Mouse (Mus musculus) myocyte (in vitro differentiated cells): ENCODE data around the gene Myh7. TPM values are rescaled to one million over a fixed set of nuclear protein-coding genes. Genes with fewer than 3 reads are reported as not detected.
"Not testable (repeated sequence)": the region's sequence is repeated elsewhere in the genome, so short reads cannot be mapped to it uniquely, and the experiment has no call there.

Experiments
- H3K27me3 ChIP-seq: one replicate; pipeline ENCODE4 v1.6.1; 2011; ENCODE audit not compliant: control insufficient read depth, insufficient read depth, insufficient read length
- H3K36me3 ChIP-seq: one replicate; pipeline ENCODE4 v1.6.1; 2011; ENCODE audit not compliant: control insufficient read depth, insufficient read depth
- H3K4me2 ChIP-seq: one replicate; pipeline ENCODE4 v1.6.1; 2011; ENCODE audit warnings: low read depth, control low read depth
- H3K4me3 ChIP-seq: one replicate; pipeline ENCODE4 v1.5.1; 2011; ENCODE audit warnings: mild to moderate bottlenecking, control low read depth, moderate library complexity
- H3K79me2 ChIP-seq: one replicate; pipeline ENCODE4 v1.6.1; 2011; ENCODE audit not compliant: control insufficient read depth, insufficient read depth
- H3ac ChIP-seq: one replicate; pipeline ENCODE4 v1.6.1; 2011; ENCODE audit not compliant: control insufficient read depth, insufficient read length
- CEBPB ChIP-seq: IDR thresholded peaks from 2 replicates; pipeline ENCODE4 v1.6.1; 2011; ENCODE audit warnings: mild to moderate bottlenecking, moderate library complexity; ENCODE audit not compliant: poor library complexity, insufficient read depth, severe bottlenecking
- E2F4 ChIP-seq: IDR thresholded peaks from one replicate; pipeline ENCODE4 v1.6.1; 2011; ENCODE audit warnings: mild to moderate bottlenecking, control low read depth, moderate library complexity; ENCODE audit not compliant: insufficient read depth
- MAX ChIP-seq: IDR thresholded peaks from one replicate; pipeline ENCODE4 v1.6.1; 2011; ENCODE audit warnings: low read depth, mild to moderate bottlenecking, control low read depth
- MYOD1 ChIP-seq, 3 experiments: IDR thresholded peaks; one replicate each; pipeline ENCODE4 v1.6.1; 2011; ENCODE audit warnings: control low read depth in 2 of 3, low read depth in 2 of 3, mild to moderate bottlenecking in 2 of 3, moderate library complexity in 1 of 3; ENCODE audit not compliant: insufficient read length in 2 of 3, control insufficient read depth in 1 of 3
- MYOG ChIP-seq, 3 experiments: IDR thresholded peaks; one replicate each; pipeline ENCODE4 v1.6.1; 2011; ENCODE audit warnings: control low read depth in 2 of 3, low read depth in 2 of 3, mild to moderate bottlenecking in 2 of 3; ENCODE audit not compliant: insufficient read length in 2 of 3, control insufficient read depth in 1 of 3, insufficient read depth in 1 of 3
- POLR2A ChIP-seq: IDR thresholded peaks from one replicate; pipeline ENCODE4 v1.6.1; 2011; ENCODE audit warnings: low read depth, mild to moderate bottlenecking, control low read depth, moderate library complexity; ENCODE audit not compliant: insufficient read length
- POLR2AphosphoS2 ChIP-seq: IDR thresholded peaks from one replicate; pipeline ENCODE4 v1.6.1; 2011; ENCODE audit warnings: low read depth, control low read depth; ENCODE audit not compliant: insufficient read length
- REST ChIP-seq: IDR thresholded peaks from one replicate; pipeline ENCODE4 v1.6.1; 2011; ENCODE audit warnings: mild to moderate bottlenecking, control low read depth, moderate library complexity; ENCODE audit not compliant: insufficient read depth, insufficient read length
- SRF ChIP-seq: IDR thresholded peaks from one replicate; pipeline ENCODE4 v1.6.1; 2011; ENCODE audit warnings: low read depth; ENCODE audit not compliant: control insufficient read depth, insufficient read length
- TCF12 ChIP-seq: IDR thresholded peaks from one replicate; pipeline ENCODE4 v1.6.1; 2011; ENCODE audit warnings: mild to moderate bottlenecking, control low read depth; ENCODE audit not compliant: poor library complexity, insufficient read depth, severe bottlenecking
- TCF3 ChIP-seq: IDR thresholded peaks from one replicate; pipeline ENCODE4 v1.6.1; 2011; ENCODE audit warnings: low read depth, control low read depth; ENCODE audit not compliant: insufficient read length
- USF1 ChIP-seq: IDR thresholded peaks from one replicate; pipeline ENCODE4 v1.6.1; 2011; ENCODE audit warnings: low read depth, mild to moderate bottlenecking, control low read depth, moderate library complexity
- polyA plus RNA-seq: library from polyadenylated mRNA; unstranded; fragments of >200 nt; fragmentation: generic; extraction: Trizol; gene quantifications from one replicate; pipeline ENCODE4 v1.2.1, GENCODE M21; 2012; ENCODE audit warnings: missing spikeins

The Myh7 gene
- polyA plus RNA-seq, 1 experiment, result 56.5 TPM

DNA sequence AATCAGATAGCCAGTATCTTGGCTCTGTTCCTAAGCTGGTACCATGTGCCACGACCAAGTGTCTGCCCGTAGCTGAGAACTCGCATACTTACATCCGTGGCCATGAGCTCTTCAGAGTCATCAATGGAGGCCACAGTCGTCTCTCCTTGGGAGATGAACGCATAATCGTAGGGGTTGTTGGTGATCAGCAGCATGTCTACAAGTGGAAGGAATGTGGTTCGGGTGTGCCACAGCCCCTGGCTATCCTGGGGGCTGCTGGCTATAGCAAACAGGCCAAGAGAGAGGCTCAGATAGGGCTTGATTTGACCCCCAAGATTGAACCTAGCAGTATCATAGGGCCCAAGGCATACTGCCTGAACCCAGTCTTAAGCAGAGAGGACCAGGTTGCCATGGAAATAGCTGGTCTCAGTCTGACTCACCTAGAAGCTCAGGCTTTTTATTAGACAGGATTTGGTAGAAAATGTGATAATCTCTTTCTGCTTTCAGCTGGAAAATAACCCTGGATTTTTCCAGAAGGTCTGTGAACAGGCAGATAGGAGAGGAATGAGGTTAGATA, 4.5 kb downstream of the Myh7 start:
- H3K4me3 ChIP-seq, result no peak overlapping the region
- H3K27me3 ChIP-seq, result peaks cover 20% of the 10 kb centered on the region
- no peaks in the 10 kb centered on the region for H3K36me3 ChIP-seq
- H3ac ChIP-seq, result no peak overlapping the region
- no peaks in the 10 kb centered on the region for H3K79me2 ChIP-seq
- no peak for TF ChIP-seq USF1
- TF ChIP-seq POLR2AphosphoS2, result no peak
- no peak for TF ChIP-seq POLR2A
- TF ChIP-seq SRF, result no peak
- no peak for TF ChIP-seq MAX
- no peak for TF ChIP-seq E2F4
- no peak for TF ChIP-seq TCF3
- no peak for TF ChIP-seq REST
- no peak for TF ChIP-seq CEBPB
- TF ChIP-seq TCF12, result no peak
- TF ChIP-seq MYOD1 (IDR thresholded peaks at IDR 0.05; ENCODE audit: control insufficient read depth in 1 of 3, insufficient read length in 2 of 3, low read depth in 2 of 3), result no peak
- no peak for TF ChIP-seq MYOG (IDR thresholded peaks at IDR 0.05; ENCODE audit: control insufficient read depth in 1 of 3, insufficient read depth in 1 of 3, insufficient read length in 2 of 3, low read depth in 2 of 3)
- H3K4me2 ChIP-seq, result no peak overlapping the region

DNA sequence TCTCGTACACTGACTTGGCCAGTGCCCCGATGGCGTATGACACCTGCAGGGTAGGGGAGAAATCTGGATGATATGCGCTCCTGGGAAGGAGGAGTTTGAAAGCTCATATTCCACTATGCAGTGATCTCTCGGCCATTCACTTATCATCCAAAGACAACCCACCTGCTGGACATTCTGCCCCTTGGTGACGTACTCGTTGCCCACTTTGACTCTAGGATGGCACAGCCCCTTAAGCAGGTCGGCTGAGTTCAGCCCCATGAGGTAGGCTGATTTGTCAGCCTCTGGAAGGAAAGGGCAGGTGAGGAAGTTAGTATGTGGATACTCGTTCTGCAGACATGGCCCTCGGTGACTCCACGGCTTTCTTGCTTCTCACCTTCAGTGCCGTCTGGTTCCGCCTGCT, 5.5 kb downstream of the Myh7 start:
- H3K36me3 ChIP-seq, result no peaks in the 10 kb centered on the region
- no peak overlapping the region for H3K4me3 ChIP-seq
- H3K79me2 ChIP-seq, result no peaks in the 10 kb centered on the region
- no peak overlapping the region for H3K4me2 ChIP-seq
- H3K27me3 ChIP-seq, result peaks cover 23% of the 10 kb centered on the region
- TF ChIP-seq TCF12, result no peak
- TF ChIP-seq REST, result no peak
- no peak for TF ChIP-seq MYOG (IDR thresholded peaks at IDR 0.05; ENCODE audit: control insufficient read depth in 1 of 3, insufficient read depth in 1 of 3, insufficient read length in 2 of 3, low read depth in 2 of 3)
- TF ChIP-seq TCF3, result no peak
- no peak for TF ChIP-seq USF1
- no peak for TF ChIP-seq MAX
- TF ChIP-seq SRF, result no peak
- TF ChIP-seq POLR2AphosphoS2, result no peak
- TF ChIP-seq MYOD1 (IDR thresholded peaks at IDR 0.05; ENCODE audit: control insufficient read depth in 1 of 3, insufficient read length in 2 of 3, low read depth in 2 of 3), result no peak
- H3ac ChIP-seq, result no peak overlapping the region

DNA sequence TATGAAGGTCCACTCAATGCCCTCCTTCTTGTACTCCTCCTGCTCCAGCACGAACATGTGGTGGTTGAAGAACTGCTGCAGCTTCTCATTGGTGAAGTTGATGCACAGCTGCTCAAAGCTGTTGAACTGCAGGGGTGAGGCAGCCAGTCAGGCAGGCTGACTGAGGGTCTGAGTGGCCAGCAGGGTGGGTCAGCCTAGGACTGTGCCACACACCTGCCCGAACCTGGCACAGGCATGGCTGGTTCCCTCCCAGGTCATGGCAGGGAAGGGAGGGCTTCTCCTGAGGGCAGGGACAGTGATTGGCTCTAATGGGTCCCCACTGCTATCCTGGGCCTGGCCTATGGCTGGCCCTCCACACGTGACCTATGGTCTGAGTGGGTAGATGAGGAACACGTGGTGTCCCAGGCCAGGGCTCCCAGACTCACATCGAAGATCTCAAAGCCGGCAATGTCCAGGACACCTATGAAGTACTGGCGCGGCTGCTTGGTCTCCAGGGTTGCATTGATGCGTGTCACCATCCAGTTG, 6.0 kb downstream of the Myh7 start:
- not testable (repeated sequence) for H3K36me3 ChIP-seq, H3K79me2 ChIP-seq, H3K4me2 ChIP-seq, H3ac ChIP-seq, H3K4me3 ChIP-seq
- peaks cover 23% of the 10 kb centered on the region for H3K27me3 ChIP-seq

DNA sequence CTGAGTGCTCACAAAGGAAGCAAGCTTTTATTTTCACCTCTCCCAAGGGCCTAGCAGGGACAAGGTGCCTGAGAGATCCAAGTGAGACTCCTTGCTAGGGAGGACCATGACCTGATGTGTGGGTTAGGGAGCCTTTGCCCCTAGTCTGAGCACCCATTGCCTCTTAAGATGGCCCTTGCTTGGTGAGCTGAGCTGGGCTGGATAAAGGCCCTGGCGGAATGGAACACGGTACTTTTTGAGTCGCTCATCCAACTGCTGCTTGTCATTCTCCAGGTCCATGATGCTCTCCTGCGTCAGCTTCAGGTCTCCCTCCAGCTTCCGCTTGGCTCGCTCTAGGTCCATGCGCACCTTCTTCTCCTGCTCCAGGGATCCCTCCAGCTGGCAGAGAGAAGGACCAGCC, 12.5 kb downstream of the Myh7 start:
- TF ChIP-seq MYOG (IDR thresholded peaks at IDR 0.05; ENCODE audit: control insufficient read depth in 1 of 3, insufficient read depth in 1 of 3, insufficient read length in 2 of 3, low read depth in 2 of 3), result no peak
- no peak for TF ChIP-seq POLR2A
- no peak for TF ChIP-seq MAX
- no peak for TF ChIP-seq REST
- no peak for TF ChIP-seq SRF
- no peak for TF ChIP-seq TCF3
- TF ChIP-seq POLR2AphosphoS2, result no peak
- no peak for TF ChIP-seq USF1
- TF ChIP-seq MYOD1 (IDR thresholded peaks at IDR 0.05; ENCODE audit: control insufficient read depth in 1 of 3, insufficient read length in 2 of 3, low read depth in 2 of 3), result no peak
- no peak for TF ChIP-seq TCF12
- no peak for TF ChIP-seq CEBPB
- TF ChIP-seq E2F4, result no peak
- no peak overlapping the region for H3K4me2 ChIP-seq
- H3ac ChIP-seq, result no peak overlapping the region
- H3K27me3 ChIP-seq, result peaks cover 16% of the 10 kb centered on the region
- no peaks in the 10 kb centered on the region for H3K79me2 ChIP-seq
- no peaks in the 10 kb centered on the region for H3K36me3 ChIP-seq
- H3K4me3 ChIP-seq, result no peak overlapping the region

DNA sequence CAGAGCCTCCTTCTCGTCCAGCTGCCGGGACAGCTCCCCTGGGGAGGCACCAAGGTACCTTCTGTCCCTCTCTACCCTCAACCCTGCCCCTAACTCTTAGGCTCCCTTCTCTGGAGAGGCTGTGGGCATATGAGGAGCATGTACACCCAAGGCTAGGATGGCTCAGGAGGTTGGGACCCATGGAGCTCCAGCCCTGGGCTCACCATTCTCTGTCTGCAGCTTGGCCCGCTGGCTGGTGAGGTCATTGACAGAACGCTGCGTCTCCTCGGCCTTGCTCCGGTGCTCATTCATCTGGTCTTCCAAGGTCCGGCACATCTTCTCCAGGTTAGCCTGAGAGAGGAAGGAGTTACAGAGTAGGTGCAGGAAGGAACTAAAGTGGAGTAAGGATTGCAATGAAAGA, 15.8 kb downstream of the Myh7 start:
- Histone ChIP-seq H3ac (no peak overlapping the region), H3K4me3 (no peak overlapping the region), H3K36me3 (no peaks in the 10 kb centered on the region), H3K27me3 (peaks cover 31% of the 10 kb centered on the region), H3K4me2 (no peak overlapping the region), H3K79me2 (no peaks in the 10 kb centered on the region)
- no peak for TF ChIP-seq E2F4
- no peak for TF ChIP-seq REST
- no peak for TF ChIP-seq CEBPB
- TF ChIP-seq POLR2AphosphoS2, result no peak
- TF ChIP-seq POLR2A, result no peak
- no peak for TF ChIP-seq USF1
- no peak for TF ChIP-seq TCF12
- TF ChIP-seq MYOG (IDR thresholded peaks at IDR 0.05; ENCODE audit: control insufficient read depth in 1 of 3, insufficient read depth in 1 of 3, insufficient read length in 2 of 3, low read depth in 2 of 3), result no peak
- TF ChIP-seq MYOD1 (IDR thresholded peaks at IDR 0.05; ENCODE audit: control insufficient read depth in 1 of 3, insufficient read length in 2 of 3, low read depth in 2 of 3), result no peak
- no peak for TF ChIP-seq TCF3
- TF ChIP-seq MAX, result no peak
- no peak for TF ChIP-seq SRF
